Mouse (Mus musculus): ENCODE data around the gene Mnt. TPM values are rescaled to one million over a fixed set of nuclear protein-coding genes. Genes with fewer than 3 reads are reported as not detected.

Gene Mnt
- polyA plus RNA-seq, 1 experiment from 2014 or later, result 3.0 TPM

DNA sequence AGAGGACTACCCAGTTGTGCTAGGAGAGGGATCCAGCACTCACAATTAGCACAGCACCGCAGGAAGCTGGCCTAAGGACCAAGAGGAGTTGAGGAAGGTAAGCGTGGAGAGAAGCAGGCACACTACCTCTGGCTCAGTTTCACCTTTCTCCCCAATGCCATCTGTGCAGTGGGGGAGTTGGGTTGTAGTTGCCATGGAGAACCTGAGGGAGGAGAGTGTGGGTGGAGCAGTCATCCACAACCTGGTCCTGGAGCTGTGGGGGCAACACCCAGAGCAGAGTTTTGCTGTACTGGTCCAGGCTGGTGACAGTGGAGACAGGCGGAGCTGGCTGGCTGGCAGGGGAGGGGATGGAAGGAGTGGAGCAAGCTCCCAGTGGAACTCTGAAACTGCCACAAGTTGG lies 43.9 kb downstream of the Mnt start:
- Histone ChIP-seq H3K4me2 (ENCODE audit: low read depth, low read length) (no peak overlapping the region), H3K27me3 (ENCODE audit: control insufficient read depth, insufficient read depth, low read depth, low read length) (no peaks in the 10 kb centered on the region), H3K27ac (ENCODE audit: low read length) (no peak overlapping the region), H3K4me3 (ENCODE audit: low read length) (no peak overlapping the region), H3K9ac (ENCODE audit: low read length) (no peak overlapping the region), H3K4me1 (replicated peaks; ENCODE audit: control insufficient read depth, insufficient read depth, low read length) (peaks cover 3% of the 10 kb centered on the region; the same call in 1 of the 2 replicates), H3K9me3 (ENCODE audit: control insufficient read depth, low read length) (no peaks in the 10 kb centered on the region), H3K36me3 (ENCODE audit: control insufficient read depth, insufficient read depth, low read length) (no peaks in the 10 kb centered on the region)
- no peak for ATAC-seq (ENCODE audit: low read depth)
- 57% methylated on average over 3 of the region's 3 CpGs for whole genome bisulfite sequencing

DNA sequence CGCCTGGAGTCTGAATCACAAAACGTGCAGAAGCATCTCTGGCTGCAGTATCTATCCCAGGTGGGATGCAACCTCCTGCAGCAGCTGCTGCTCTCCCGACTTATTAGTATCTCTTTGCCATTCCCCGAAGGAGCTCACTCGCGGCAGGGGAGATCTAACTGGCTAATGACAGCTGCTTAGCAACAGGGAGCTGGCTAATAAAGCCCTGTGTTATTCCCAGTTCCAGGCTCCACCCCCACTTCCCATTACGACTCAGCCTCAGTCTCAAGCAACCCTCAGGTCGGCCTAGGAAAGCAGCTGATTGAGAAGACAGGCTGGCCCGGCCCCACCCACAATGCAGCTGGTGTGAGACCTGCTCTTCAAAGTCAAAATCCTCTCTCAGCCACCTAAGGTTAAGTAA lies 46.1 kb downstream of the Mnt start:
- Histone ChIP-seq H3K4me1 (replicated peaks; ENCODE audit: control insufficient read depth, insufficient read depth, low read length) (peaks cover 6% of the 10 kb centered on the region; the same call in 1 of the 2 replicates), H3K9me3 (ENCODE audit: control insufficient read depth, low read length) (no peaks in the 10 kb centered on the region), H3K9ac (ENCODE audit: low read length) (no peak overlapping the region), H3K4me3 (ENCODE audit: low read length) (no peak overlapping the region), H3K27ac (ENCODE audit: low read length) (no peak overlapping the region), H3K36me3 (ENCODE audit: control insufficient read depth, insufficient read depth, low read length) (no peaks in the 10 kb centered on the region), H3K27me3 (ENCODE audit: control insufficient read depth, insufficient read depth, low read depth, low read length) (no peaks in the 10 kb centered on the region), H3K4me2 (ENCODE audit: low read depth, low read length) (no peak overlapping the region)
- WGBS, result 4% methylated on average over 9 of the region's 9 CpGs
- ATAC-seq (ENCODE audit: low read depth), result peak; percentile 81

DNA sequence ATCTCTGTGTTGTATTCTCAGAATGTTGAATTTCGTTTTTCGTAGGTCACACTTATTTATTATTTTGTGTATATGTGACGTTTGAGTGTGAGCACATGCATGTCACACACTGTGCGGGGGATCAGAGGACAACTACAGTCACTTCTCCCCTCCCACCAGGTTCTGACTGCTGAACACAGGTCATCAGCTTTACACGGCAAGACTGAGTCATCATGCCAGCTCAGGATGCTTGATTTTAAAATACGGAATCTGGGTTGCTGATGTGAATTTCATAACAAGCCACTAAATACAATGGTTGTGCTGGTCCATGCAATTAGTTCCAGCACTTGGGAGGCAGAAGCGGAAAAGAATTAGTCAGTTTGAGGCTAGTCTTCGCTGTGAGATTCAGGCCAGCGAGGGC lies 50.3 kb downstream of the Mnt start:
- no peak overlapping the region for H3K4me3 ChIP-seq (ENCODE audit: low read length)
- 81% methylated on average over 9 of the region's 9 CpGs for WGBS
- peaks cover 8% of the 10 kb centered on the region; the same call in 1 of the 2 replicates for H3K4me1 ChIP-seq (replicated peaks; ENCODE audit: control insufficient read depth, insufficient read depth, low read length)
- no peak for ATAC-seq (ENCODE audit: low read depth)
- no peak overlapping the region for H3K27ac ChIP-seq (ENCODE audit: low read length)
- H3K36me3 ChIP-seq (ENCODE audit: control insufficient read depth, insufficient read depth, low read length), result no peaks in the 10 kb centered on the region
- H3K4me2 ChIP-seq (ENCODE audit: low read depth, low read length), result no peak overlapping the region
- no peak overlapping the region for H3K9ac ChIP-seq (ENCODE audit: low read length)
- H3K9me3 ChIP-seq (ENCODE audit: control insufficient read depth, low read length), result no peaks in the 10 kb centered on the region
- H3K27me3 ChIP-seq (ENCODE audit: control insufficient read depth, insufficient read depth, low read depth, low read length), result no peaks in the 10 kb centered on the region

DNA sequence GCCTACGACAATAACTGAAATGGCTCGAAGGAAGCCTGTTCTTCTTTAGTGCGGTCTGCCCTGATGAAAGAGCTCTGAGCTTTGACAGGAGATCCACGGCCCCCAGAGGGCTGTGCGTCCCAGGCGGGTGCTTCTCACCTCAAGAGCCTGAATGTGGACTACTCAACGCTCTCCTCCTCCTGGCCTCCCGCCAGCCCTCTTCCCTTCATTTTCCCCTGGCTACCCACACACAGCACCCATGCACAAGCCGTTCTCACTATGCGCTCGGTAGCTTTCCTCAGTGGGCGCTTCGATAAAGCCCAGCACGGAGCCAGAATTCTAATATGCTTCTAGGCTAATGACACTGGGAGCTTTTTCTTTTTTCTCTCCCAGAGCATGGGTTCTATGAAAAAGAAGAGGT lies 51.3 kb downstream of the Mnt start:
- ATAC-seq (ENCODE audit: low read depth), result no peak
- 51% methylated on average over 14 of the region's 14 CpGs for WGBS
- H3K4me2 ChIP-seq (ENCODE audit: low read depth, low read length), result no peak overlapping the region
- no peak overlapping the region for H3K27ac ChIP-seq (ENCODE audit: low read length)
- H3K27me3 ChIP-seq (ENCODE audit: control insufficient read depth, insufficient read depth, low read depth, low read length), result no peaks in the 10 kb centered on the region
- H3K36me3 ChIP-seq (ENCODE audit: control insufficient read depth, insufficient read depth, low read length), result no peaks in the 10 kb centered on the region
- no peaks in the 10 kb centered on the region for H3K9me3 ChIP-seq (ENCODE audit: control insufficient read depth, low read length)
- H3K9ac ChIP-seq (ENCODE audit: low read length), result no peak overlapping the region
- H3K4me3 ChIP-seq (ENCODE audit: low read length), result no peak overlapping the region
- peaks cover 5% of the 10 kb centered on the region; the same call in 1 of the 2 replicates for H3K4me1 ChIP-seq (replicated peaks; ENCODE audit: control insufficient read depth, insufficient read depth, low read length)

DNA sequence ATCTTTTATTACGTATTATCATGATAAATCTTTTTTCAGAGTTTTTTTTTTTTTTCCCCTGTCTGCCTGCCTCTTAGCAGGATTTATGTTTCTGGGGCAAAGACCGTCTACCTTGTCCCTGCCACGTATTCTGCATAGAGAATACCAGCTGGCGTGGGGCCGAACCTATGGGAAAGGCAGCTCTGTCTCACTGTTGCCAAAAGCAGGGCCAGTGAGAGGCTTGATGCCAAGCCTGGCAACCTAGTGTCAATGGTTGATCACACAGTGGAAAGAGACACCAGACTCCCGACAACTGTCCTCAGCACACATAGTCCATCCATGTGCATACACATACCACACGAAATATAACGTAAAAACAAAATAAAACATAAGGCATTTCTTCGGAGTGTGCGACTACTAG lies 52.4 kb downstream of the Mnt start:
- no peak overlapping the region for H3K9ac ChIP-seq (ENCODE audit: low read length)
- H3K27me3 ChIP-seq (ENCODE audit: control insufficient read depth, insufficient read depth, low read depth, low read length), result no peaks in the 10 kb centered on the region
- no peaks in the 10 kb centered on the region for H3K9me3 ChIP-seq (ENCODE audit: control insufficient read depth, low read length)
- ATAC-seq (ENCODE audit: low read depth), result no peak
- H3K4me3 ChIP-seq (ENCODE audit: low read length), result no peak overlapping the region
- peaks cover 5% of the 10 kb centered on the region; the same call in 1 of the 2 replicates for H3K4me1 ChIP-seq (replicated peaks; ENCODE audit: control insufficient read depth, insufficient read depth, low read length)
- no peak overlapping the region for H3K4me2 ChIP-seq (ENCODE audit: low read depth, low read length)
- H3K27ac ChIP-seq (ENCODE audit: low read length), result no peak overlapping the region
- WGBS, result 91% methylated on average over 10 of the region's 10 CpGs
- H3K36me3 ChIP-seq (ENCODE audit: control insufficient read depth, insufficient read depth, low read length), result no peaks in the 10 kb centered on the region

DNA sequence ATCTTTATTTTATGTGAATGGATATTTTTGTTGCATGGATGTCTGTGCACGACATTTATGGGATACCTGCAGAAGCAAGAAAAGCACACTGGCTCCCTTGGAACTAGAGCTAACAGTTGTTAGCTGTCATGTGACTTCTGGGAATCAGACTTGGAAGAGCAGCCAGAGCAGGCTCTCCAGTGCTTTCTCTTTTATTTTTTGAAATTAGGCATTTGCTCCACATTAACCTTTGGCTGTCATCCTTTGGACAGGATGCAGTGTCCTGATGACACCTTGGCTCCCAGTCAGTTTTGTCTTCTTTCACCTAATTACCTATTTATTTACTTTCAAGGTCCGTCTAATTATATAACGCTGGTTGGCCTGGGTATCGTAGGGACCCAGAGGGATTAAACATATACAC lies 63.9 kb downstream of the Mnt start:
- Histone ChIP-seq H3K4me2 (ENCODE audit: low read depth, low read length) (no peak overlapping the region), H3K27me3 (ENCODE audit: control insufficient read depth, insufficient read depth, low read depth, low read length) (no peaks in the 10 kb centered on the region), H3K27ac (ENCODE audit: low read length) (no peak overlapping the region), H3K4me1 (replicated peaks; ENCODE audit: control insufficient read depth, insufficient read depth, low read length) (peaks cover 3% of the 10 kb centered on the region; the same call in 1 of the 2 replicates), H3K36me3 (ENCODE audit: control insufficient read depth, insufficient read depth, low read length) (no peaks in the 10 kb centered on the region), H3K9me3 (ENCODE audit: control insufficient read depth, low read length) (no peaks in the 10 kb centered on the region), H3K9ac (ENCODE audit: low read length) (no peak overlapping the region), H3K4me3 (ENCODE audit: low read length) (no peak overlapping the region)
- 66% methylated on average over 4 of the region's 4 CpGs for WGBS
- ATAC-seq (ENCODE audit: low read depth), result no peak

Small RNA genes lying within 50 kb of the gene (microRNA-seq; reads per million reads assigned to microRNA genes)
- not detected for gene Mir6926

Other genes with a start within 250 kb of the Mnt start
- gene Rap1gap2, start 220.0 kb upstream of the Mnt start, polyA plus RNA-seq (2015; fragmentation: Nextera tagmentation; extraction: Ambion mirVana), result 1.2 and 1.5 TPM in 2 replicates
- gene Ccdc92b, start 211.3 kb upstream of the Mnt start, polyA plus RNA-seq (2015; fragmentation: Nextera tagmentation; extraction: Ambion mirVana), result 0.33 and 0.53 TPM in 2 replicates
- 17.7 and 18.9 TPM in 2 replicates for gene Cluh, start 181.4 kb upstream of the Mnt start, polyA plus RNA-seq (2015; fragmentation: Nextera tagmentation; extraction: Ambion mirVana)
- 40.7 and 44.9 TPM in 2 replicates for gene Pafah1b1, start 106.2 kb upstream of the Mnt start, polyA plus RNA-seq (2015; fragmentation: Nextera tagmentation; extraction: Ambion mirVana)
- 44.3 and 47.5 TPM in 2 replicates for gene Mettl16, start 60.1 kb upstream of the Mnt start, polyA plus RNA-seq (2015; fragmentation: Nextera tagmentation; extraction: Ambion mirVana)
- 3.4 and 4.2 TPM in 2 replicates for gene Sgsm2, start 66.1 kb downstream of the Mnt start, polyA plus RNA-seq (2015; fragmentation: Nextera tagmentation; extraction: Ambion mirVana)
- gene Tsr1, start 67.2 kb downstream of the Mnt start, polyA plus RNA-seq (2015; fragmentation: Nextera tagmentation; extraction: Ambion mirVana), result 32.3 and 34.3 TPM in 2 replicates
- 15.6 and 17.0 TPM in 2 replicates for gene Smg6, start 94.9 kb downstream of the Mnt start, polyA plus RNA-seq (2015; fragmentation: Nextera tagmentation; extraction: Ambion mirVana)
- gene Srr, start 95.0 kb downstream of the Mnt start, polyA plus RNA-seq (2015; fragmentation: Nextera tagmentation; extraction: Ambion mirVana), result 20.7 and 21.4 TPM in 2 replicates